Mouse (Mus musculus) embryonic facial prominence, embryonic 10.5 days (tissue): ENCODE results near the gene Rbp4. TPM values are rescaled to one million over a fixed set of nuclear protein-coding genes. Genes with fewer than 3 reads are reported as not detected.

Experiments
- DNase-seq: peaks from one replicate; pipeline ENCODE4 v3.0.0-alpha.2; 2017; ENCODE audit warnings: low spot score
- H3K27ac ChIP-seq: fragments of 300-500 bp; sonication (generic); replicated peaks from 2 replicates; pipeline ENCODE4 v1.5.1; 2016; ENCODE audit warnings: mild to moderate bottlenecking
- H3K27me3 ChIP-seq: fragments of 300-500 bp; sonication (generic); replicated peaks from 2 replicates; pipeline ENCODE4 v1.6.1; 2016; ENCODE audit warnings: low read depth, mild to moderate bottlenecking; ENCODE audit not compliant: poor library complexity, severe bottlenecking
- H3K36me3 ChIP-seq: fragments of 300-500 bp; sonication (generic); replicated peaks from 2 replicates; pipeline ENCODE4 v1.6.1; 2016; ENCODE audit warnings: mild to moderate bottlenecking, moderate library complexity
- H3K4me1 ChIP-seq: fragments of 300-500 bp; sonication (generic); 2 replicates; pipeline ENCODE4 v1.6.1; 2016
- H3K4me3 ChIP-seq: fragments of 300-500 bp; sonication (generic); 2 replicates; pipeline ENCODE4 v1.5.1; 2016; ENCODE audit warnings: mild to moderate bottlenecking, moderate library complexity
- H3K9me3 ChIP-seq: fragments of 300-500 bp; sonication (generic); 2 replicates; pipeline ENCODE4 v1.6.1; 2016; ENCODE audit warnings: mild to moderate bottlenecking
- WGBS: fragments of 180-500 bp; shearing (Covaris S2); methylation state at CpG from one replicate; pipeline ENCODE4 v1.1.7; 2016; 5-methylcytosine and 5-hydroxymethylcytosine counted together
- polyA plus RNA-seq: library from polyadenylated mRNA; unstranded; fragments of >200 nt; fragmentation: Nextera tagmentation; extraction: Ambion mirVana; gene quantifications from 2 replicates; pipeline ENCODE4 v1.2.1, GENCODE M21; 2016

Rbp4 gene
- polyA plus RNA-seq, 1 experiment from 2014 or later = 1.0 TPM

DNA sequence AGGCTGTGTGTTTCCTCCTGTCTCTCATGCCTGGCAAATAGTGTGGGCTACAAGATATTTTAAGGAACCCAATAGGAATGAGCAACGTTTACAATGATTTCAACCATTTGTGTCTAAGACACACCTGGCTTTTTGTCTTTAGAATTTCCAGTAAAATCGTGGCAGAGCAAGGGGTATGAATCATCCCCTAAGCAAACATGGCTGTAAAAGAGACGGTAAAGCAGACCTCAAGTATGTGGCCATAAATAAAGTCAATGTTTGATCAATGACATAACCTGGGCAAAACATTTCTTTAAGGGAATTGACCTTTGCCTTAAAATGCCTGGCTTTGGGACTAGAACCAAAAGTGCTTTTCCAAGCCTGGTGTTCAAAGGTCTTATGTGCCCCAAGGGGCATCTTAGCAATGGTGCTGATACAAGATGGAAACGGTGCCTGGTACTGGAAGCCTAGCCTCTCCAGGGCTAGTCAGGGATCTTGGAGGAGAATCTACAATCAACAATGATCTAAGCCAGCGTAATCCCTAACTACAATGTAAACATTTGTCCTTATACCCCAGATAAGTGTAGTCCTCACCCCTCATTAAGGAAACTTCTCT lies 42.1 kb downstream of the Rbp4 start:
- Histone ChIP-seq H3K4me3 (no peak overlapping the region), H3K9me3 (no peaks in the 10 kb centered on the region), H3K27ac (no peak overlapping the region), H3K27me3 (no peaks in the 10 kb centered on the region; the same call in 1 of the 2 replicates), H3K36me3 (no peaks in the 10 kb centered on the region), H3K4me1 (no peaks in the 10 kb centered on the region)
- WGBS = 81% methylated on average over 5 of the region's 5 CpGs
- DNase-seq = no peak

DNA sequence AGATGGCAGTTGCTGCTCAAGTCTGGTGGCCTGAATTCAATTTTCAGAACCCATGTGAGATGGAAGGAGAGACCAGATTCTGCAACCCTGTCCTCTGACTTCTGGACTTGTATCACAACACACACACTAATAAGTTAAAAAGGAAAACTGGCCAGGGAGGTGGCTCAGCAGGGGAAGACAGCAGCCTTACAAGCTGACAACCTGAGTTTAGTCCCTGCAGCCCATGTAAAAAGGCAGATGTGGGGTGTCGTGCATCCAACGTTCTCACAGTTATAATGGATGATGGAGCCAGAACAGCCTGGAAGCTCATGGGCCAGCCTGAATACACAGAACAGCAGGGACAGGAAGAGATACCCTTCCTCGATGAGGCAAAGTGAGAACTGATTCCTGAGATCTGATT lies 43.7 kb downstream of the Rbp4 start:
- Histone ChIP-seq H3K4me3 (no peak overlapping the region), H3K27me3 (no peaks in the 10 kb centered on the region; the same call in 1 of the 2 replicates), H3K36me3 (no peaks in the 10 kb centered on the region), H3K27ac (no peak overlapping the region), H3K9me3 (no peaks in the 10 kb centered on the region), H3K4me1 (no peaks in the 10 kb centered on the region)
- WGBS = 79% methylated on average over 3 of the region's 3 CpGs
- no peak for DNase-seq

DNA sequence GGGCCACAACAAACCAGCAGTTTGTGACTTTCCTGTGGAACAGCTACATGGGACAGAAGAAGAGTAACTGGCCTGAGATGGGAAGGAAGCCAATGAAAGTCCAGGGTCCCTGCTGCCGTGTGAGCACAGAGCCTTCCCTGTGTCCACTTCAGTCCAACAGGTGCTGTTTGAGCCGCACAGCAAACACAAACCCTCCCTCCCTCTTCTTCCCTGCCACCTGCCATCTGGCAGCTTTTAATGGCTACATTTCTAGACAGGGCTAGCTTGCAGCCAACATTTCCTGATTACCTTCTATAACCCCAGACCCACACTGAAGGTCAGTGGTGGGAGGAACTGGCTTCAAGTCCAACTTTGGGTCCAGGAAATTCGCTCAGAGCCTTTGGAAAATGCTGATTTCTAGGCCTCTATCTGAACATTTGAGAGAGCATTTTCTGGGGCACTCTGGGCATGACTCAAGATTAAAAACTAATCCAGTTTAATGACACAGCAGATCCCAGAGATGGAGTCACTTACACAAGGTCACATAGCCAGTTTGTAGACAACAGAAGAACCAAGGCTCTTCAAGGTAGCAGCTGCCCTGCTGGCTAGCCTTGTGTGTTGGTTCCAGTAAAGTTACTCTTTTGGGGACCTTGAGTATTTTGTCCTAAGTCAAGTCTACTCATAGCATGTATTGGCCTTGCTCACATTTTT lies 47.1 kb downstream of the Rbp4 start:
- no peak for DNase-seq
- Histone ChIP-seq H3K4me1 (no peaks in the 10 kb centered on the region), H3K4me3 (no peak overlapping the region), H3K9me3 (no peaks in the 10 kb centered on the region), H3K36me3 (peaks cover 25% of the 10 kb centered on the region), H3K27me3 (no peaks in the 10 kb centered on the region), H3K27ac (no peak overlapping the region)
- 68% methylated on average over 3 of the region's 3 CpGs for WGBS

DNA sequence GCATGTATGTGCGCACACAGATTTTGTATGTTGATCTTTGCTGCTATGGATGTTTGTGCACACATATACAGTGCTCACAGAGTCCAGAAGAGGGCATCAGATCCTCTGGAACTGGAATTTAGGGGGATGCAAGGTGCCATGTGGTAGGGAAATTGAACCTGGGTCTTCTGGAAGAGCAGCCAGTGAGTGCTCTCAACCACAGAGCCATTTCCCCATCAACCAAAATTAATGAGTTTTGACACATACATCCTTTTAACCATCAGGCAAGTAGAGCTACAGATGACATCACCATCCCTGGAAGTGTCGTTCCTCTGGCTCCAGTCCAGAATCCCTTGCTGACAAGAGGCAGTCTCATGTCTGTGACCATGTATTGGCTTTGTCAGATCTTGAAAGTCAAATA lies 48.8 kb downstream of the Rbp4 start:
- no peak for DNase-seq
- Histone ChIP-seq H3K27me3 (no peaks in the 10 kb centered on the region), H3K4me3 (no peak overlapping the region), H3K27ac (no peak overlapping the region), H3K36me3 (peaks cover 43% of the 10 kb centered on the region), H3K4me1 (no peaks in the 10 kb centered on the region), H3K9me3 (no peaks in the 10 kb centered on the region)
- WGBS = 85% methylated on average over 2 of the region's 2 CpGs

GRCm38 (mm10) chr19:38075051-38075450 lies 50.0 kb downstream of the Rbp4 start:
- Histone ChIP-seq H3K27me3 (no peaks in the 10 kb centered on the region), H3K4me3 (no peak overlapping the region), H3K36me3 (peaks cover 55% of the 10 kb centered on the region), H3K9me3 (no peaks in the 10 kb centered on the region), H3K27ac (no peak overlapping the region), H3K4me1 (no peaks in the 10 kb centered on the region)
- 83% methylated on average over 11 of the region's 11 CpGs for WGBS
- no peak for DNase-seq

DNA sequence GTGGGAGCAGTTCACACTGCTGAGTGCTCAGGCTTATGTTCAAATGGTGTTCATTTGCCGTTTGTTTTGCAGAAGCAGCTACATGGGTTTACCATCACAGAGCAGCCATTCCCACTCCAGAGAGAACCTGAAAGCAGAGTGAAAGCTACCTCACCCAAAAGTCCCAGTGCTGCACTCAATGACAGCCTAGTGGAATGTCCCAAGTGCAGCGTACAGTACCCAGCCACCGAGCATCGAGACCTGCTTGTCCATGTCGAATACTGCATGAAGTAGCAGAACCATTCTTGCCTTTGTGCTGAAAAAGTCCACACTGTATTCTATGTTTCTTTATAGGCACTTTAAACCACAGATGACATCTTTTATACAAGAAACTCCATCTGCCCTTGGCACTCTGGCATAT lies 51.9 kb downstream of the Rbp4 start:
- Histone ChIP-seq H3K4me1 (no peaks in the 10 kb centered on the region), H3K36me3 (peaks cover 73% of the 10 kb centered on the region), H3K27ac (no peak overlapping the region), H3K4me3 (no peak overlapping the region), H3K9me3 (no peaks in the 10 kb centered on the region), H3K27me3 (no peaks in the 10 kb centered on the region)
- DNase-seq = no peak
- WGBS = 93% methylated on average over 5 of the region's 5 CpGs

Other genes starting within 250 kb of the Rbp4 start
- gene Myof, start 81.7 kb downstream of the Rbp4 start, polyA plus RNA-seq = 2.6 and 4.0 TPM in 2 replicates
- 29.6 and 38.1 TPM in 2 replicates for gene Cep55, start 70.3 kb downstream of the Rbp4 start, polyA plus RNA-seq
- 0.28 TPM in 1 of 2 replicates, not detected in the other for gene Ffar4, start 28.2 kb downstream of the Rbp4 start, polyA plus RNA-seq
- gene Pde6c, start 7.5 kb upstream of the Rbp4 start, polyA plus RNA-seq = not detected in 2 replicates
- gene Fra10ac1, start 98.9 kb upstream of the Rbp4 start, polyA plus RNA-seq = 44.1 and 44.6 TPM in 2 replicates
- gene Lgi1, start 139.3 kb upstream of the Rbp4 start, polyA plus RNA-seq = 1.2 and 1.4 TPM in 2 replicates